ENCODE assay signal across 15 mouse cellular contexts in genomic region chr5:42270286-42271076, GRCm38 (mm10).
DNase-seq lines count a peak whose midpoint lies in the region; ATAC-seq lines count a peak whose summit lies in the region.
"Had no signal": no experiment of that assay in that cellular context is flagged by ENCODE, and none has a peak within 500 bp of the region (broad histone marks: within the 10 kb centered on the region; RNA-seq: fewer than 3 reads in every experiment).

No protein-coding gene starts in this region.

- no peak overlapping the region for H3K9ac ChIP-seq in hindbrain, embryonic 14.5 days
- no peak overlapping the region for H3K9ac ChIP-seq in neural tube, embryonic 14.5 days (replicated peaks; ENCODE audit: low read depth, low read length)
- H3K9ac ChIP-seq: limb, embryonic 15.5 days; lung, embryonic 15.5 days had no signal

- intact Hi-C loops in left cerebral cortex, postnatal 10 days (cut with DNase I): no loop called here
- intact Hi-C loops in left cerebral cortex, postnatal 25 days (cut with DNase I): loop anchor here (5.0 to 10.0 kb wide), 5 partner anchors 33 to 1107 kb away; no protein-coding TSS in a partner anchor

- no peaks in the 10 kb centered on the region for H3K27me3 ChIP-seq in hindbrain, embryonic 14.5 days (ENCODE audit: control insufficient read depth, insufficient read depth, low read length)
- no peaks in the 10 kb centered on the region for H3K27me3 ChIP-seq in neural tube, embryonic 14.5 days (ENCODE audit: control insufficient read depth, insufficient read depth, low read length)
- H3K27me3 ChIP-seq: limb, embryonic 15.5 days; lung, embryonic 15.5 days had no signal

- no peak overlapping the region for H3K27ac ChIP-seq in hindbrain, embryonic 14.5 days
- H3K27ac ChIP-seq in neural tube, embryonic 14.5 days (ENCODE audit: low read depth, low read length): no peak overlapping the region
- H3K27ac ChIP-seq: layer of hippocampus, adult 2 months; limb, embryonic 15.5 days; lung, embryonic 15.5 days had no signal

- H3K36me3 ChIP-seq in hindbrain, embryonic 14.5 days (replicated peaks; ENCODE audit: control insufficient read depth, insufficient read depth): no peaks in the 10 kb centered on the region
- H3K36me3 ChIP-seq in neural tube, embryonic 14.5 days (ENCODE audit: control insufficient read depth, insufficient read depth, low read length): no peaks in the 10 kb centered on the region
- H3K36me3 ChIP-seq: limb, embryonic 15.5 days; lung, embryonic 15.5 days had no signal

- DNase-seq in left cerebral cortex, adult 11 months (ENCODE audit: low spot score): peak; percentile 55
- DNase-seq in left cerebral cortex, postnatal 10 days (ENCODE audit: extremely low spot score in 1 of 2, low spot score in 2 of 2): no peak
- DNase-seq in hindbrain, embryonic 14.5 days (ENCODE audit: low spot score): no peak
- peak; percentile 40 to 87 for DNase-seq in left cerebral cortex, postnatal 25 days (ENCODE audit: low spot score in 2 of 2)
- no peak for DNase-seq in adrenal gland, postnatal 10 days
- DNase-seq in embryo, embryonic 9.5 days (ENCODE audit: extremely low spot score): no peak
- DNase-seq: cerebellum, adult 8-10 months; heart, adult 18-20 months; heart, postnatal 10 days; kidney, adult 2 months; spleen, adult 18-20 months had no signal

- no peak overlapping the region for H3K4me3 ChIP-seq in hindbrain, embryonic 14.5 days (replicated peaks; ENCODE audit: low read length)
- no peak overlapping the region for H3K4me3 ChIP-seq in neural tube, embryonic 14.5 days (ENCODE audit: low read depth, low read length)
- H3K4me3 ChIP-seq: layer of hippocampus, adult 2 months; limb, embryonic 15.5 days; lung, embryonic 15.5 days had no signal

- H3K4me2 ChIP-seq in hindbrain, embryonic 14.5 days (replicated peaks): no peak overlapping the region
- no peak overlapping the region for H3K4me2 ChIP-seq in neural tube, embryonic 14.5 days (ENCODE audit: low read depth, low read length)
- H3K4me2 ChIP-seq: limb, embryonic 15.5 days; lung, embryonic 15.5 days had no signal

- no peaks in the 10 kb centered on the region for H3K4me1 ChIP-seq in hindbrain, embryonic 14.5 days (replicated peaks; ENCODE audit: control insufficient read depth, insufficient read depth, low read length)
- no peaks in the 10 kb centered on the region for H3K4me1 ChIP-seq in neural tube, embryonic 14.5 days (ENCODE audit: control insufficient read depth, insufficient read depth, low read length)
- H3K4me1 ChIP-seq: limb, embryonic 15.5 days; lung, embryonic 15.5 days had no signal

- no peaks in the 10 kb centered on the region for H3K9me3 ChIP-seq in hindbrain, embryonic 14.5 days (ENCODE audit: control insufficient read depth, low read length)
- no peaks in the 10 kb centered on the region for H3K9me3 ChIP-seq in neural tube, embryonic 14.5 days (ENCODE audit: control insufficient read depth, low read length)
- H3K9me3 ChIP-seq: limb, embryonic 15.5 days; lung, embryonic 15.5 days had no signal

- 49% methylated on average over 3 of the region's 3 CpGs for WGBS in hindbrain, embryonic 14.5 days
- 35% methylated on average over 3 of the region's 3 CpGs for WGBS in neural tube, embryonic 14.5 days

- peak; percentile 69 for ATAC-seq in hindbrain, embryonic 14.5 days (ENCODE audit: low FRiP score)
- peak; percentile 90 for ATAC-seq in neural tube, embryonic 14.5 days (ENCODE audit: low read depth)

Comparison
In these comparisons a context has a peak if more than half of its experiments do, and no peak if none do; other contexts are left out.
1. DNase-seq: peak in left cerebral cortex, adult 11 months (single experiment) and left cerebral cortex, postnatal 25 days (2 of 2); none in left cerebral cortex, postnatal 10 days (0 of 2), hindbrain, embryonic 14.5 days (single experiment), adrenal gland, postnatal 10 days (single experiment) and embryo, embryonic 9.5 days (single experiment).